Mouse (Mus musculus) liver, embryonic 14.5 days (tissue): ENCODE data around the gene Olfr223.

Experiments
- CTCF ChIP-seq: IDR thresholded peaks from 2 replicates; pipeline ENCODE4 v1.5.1; 2016; ENCODE audit warnings: antibody characterized with exemption, low read depth, control low read depth
- EP300 ChIP-seq: IDR thresholded peaks from 2 replicates; pipeline ENCODE4 v1.6.1; 2016; ENCODE audit warnings: antibody characterized with exemption, low read depth

- TF ChIP-seq CTCF: no peak
- TF ChIP-seq EP300: no peak
These were observed 49.1 kb downstream of the Olfr223 start for GRCm38 (mm10) chr11:59544005-59544404.
